Mouse (Mus musculus) c-Kit-positive CD71-negative TER-119-negative erythroid progenitor cells, embryonic 14.5 days (primary cell): ENCODE results near the gene Tmem87b.

ENCODE experiments used
- DNase-seq: peaks from one replicate; pipeline ENCODE4 v3.0.0-alpha.2; 2013; ENCODE audit warnings: low read depth

Tmem87b gene

GRCm38 (mm10) chr2:128887866-128888550 lies 70.1 kb downstream of the Tmem87b start:
- no peak for DNase-seq

DNA sequence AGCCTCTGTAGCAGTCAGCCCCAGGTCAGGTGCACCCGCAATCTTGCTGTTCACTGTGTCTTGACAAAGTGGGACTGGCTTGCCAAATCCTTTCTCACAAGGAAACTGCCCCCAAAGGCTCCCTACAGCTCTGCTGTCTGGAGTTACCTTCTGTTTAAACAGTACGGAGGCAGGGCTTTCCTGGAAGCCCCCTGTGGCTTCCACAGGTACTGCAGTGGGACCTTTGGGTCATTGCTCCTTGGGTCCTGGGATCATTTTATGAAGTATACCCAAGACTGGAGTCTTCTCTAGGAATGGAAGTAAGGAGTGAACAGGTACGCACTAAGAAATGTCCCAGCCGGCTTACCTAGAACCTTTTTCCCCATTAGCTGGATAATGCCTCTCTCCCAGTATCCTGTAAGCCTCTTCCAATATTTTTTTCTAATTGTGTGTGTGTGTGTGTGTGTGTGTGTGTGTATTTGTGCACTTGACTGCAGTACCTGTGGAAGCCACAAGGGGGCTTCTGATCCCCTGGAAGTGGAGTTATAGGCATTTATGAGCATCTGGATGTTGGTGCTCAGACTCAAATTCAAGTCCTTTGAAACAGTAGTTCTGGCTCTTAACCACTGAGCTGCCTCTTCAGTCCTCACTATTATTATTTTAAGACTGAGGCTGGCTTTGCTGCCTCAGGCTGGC lies 72.9 kb downstream of the Tmem87b start:
- no peak for DNase-seq

- no peak for DNase-seq
Observed at GRCm38 (mm10) chr2:128892180-128892721, 74.3 kb downstream of the Tmem87b start.

DNA sequence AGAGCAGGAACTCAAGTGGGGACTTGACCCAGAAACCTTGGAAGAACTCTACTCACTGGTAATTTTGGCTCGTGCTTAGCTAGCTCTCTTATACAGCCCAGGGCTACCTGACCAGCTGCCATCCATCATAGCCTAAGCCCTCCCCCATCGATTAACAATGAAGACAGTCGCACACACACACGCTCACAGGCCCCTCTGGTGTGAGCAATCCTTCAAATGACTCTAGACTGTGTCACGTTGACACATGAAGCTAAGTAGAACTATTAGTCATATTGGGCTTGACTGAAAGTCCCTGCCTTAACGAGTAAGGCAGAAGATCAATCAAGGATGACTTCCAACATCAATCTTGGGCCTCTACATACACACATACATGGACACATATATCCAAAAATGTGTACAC lies 84.9 kb downstream of the Tmem87b start:
- no peak for DNase-seq

GRCm38 (mm10) chr2:128903661-128904060 lies 85.7 kb downstream of the Tmem87b start:
- no peak for DNase-seq
